Mouse (Mus musculus) common myeloid progenitor, adult 5-6 weeks (primary cell): ENCODE measurements around the gene Dusp16. TPM values are rescaled to one million over a fixed set of nuclear protein-coding genes. Genes with fewer than 3 reads are reported as not detected.

Source experiments
- ATAC-seq: replicated peaks from 2 replicates; pipeline ENCODE4 v1.8.0; 2016; ENCODE audit warnings: low read depth, mild to moderate bottlenecking, moderate TSS enrichment, inconsistent platforms; ENCODE audit not compliant: poor library complexity, severe bottlenecking
- total RNA-seq: library from RNA; stranded (forward); fragments of 200-1000, 187-1606 nt; gene quantifications from 2 replicates; pipeline ENCODE4 v1.2.3, GENCODE M21; 2017

Dusp16 gene
- total RNA-seq, 1 experiment from 2014 or later: 9.5 TPM

GRCm38 (mm10) chr6:134748126-134748525, 44.3 kb downstream of the Dusp16 start:
- no peak for ATAC-seq

- ATAC-seq: no peak
Observed at GRCm38 (mm10) chr6:134745876-134746275, 46.5 kb downstream of the Dusp16 start.

- no peak for ATAC-seq
Observed at GRCm38 (mm10) chr6:134743568-134743967, 48.9 kb downstream of the Dusp16 start.

- no peak for ATAC-seq
Observed at GRCm38 (mm10) chr6:134736853-134737252, 55.6 kb downstream of the Dusp16 start.

GRCm38 (mm10) chr6:134733800-134734221, 58.6 kb downstream of the Dusp16 start:
- no peak for ATAC-seq

- no peak for ATAC-seq
Observed at GRCm38 (mm10) chr6:134732813-134733212, 59.6 kb downstream of the Dusp16 start.

- ATAC-seq: 0 out of 2 replicates have a peak, but pooled peaks have one; percentile 47
Observed at GRCm38 (mm10) chr6:134730978-134731377, 61.4 kb downstream of the Dusp16 start.

- ATAC-seq: no peak
Observed at GRCm38 (mm10) chr6:134725406-134725805, 67.0 kb downstream of the Dusp16 start.

- no peak for ATAC-seq
Observed at GRCm38 (mm10) chr6:134723833-134724553, 68.4 kb downstream of the Dusp16 start.

GRCm38 (mm10) chr6:134723326-134723725, 69.1 kb downstream of the Dusp16 start:
- no peak for ATAC-seq

GRCm38 (mm10) chr6:134722906-134723305, 69.5 kb downstream of the Dusp16 start:
- ATAC-seq: no peak

GRCm38 (mm10) chr6:134721729-134722269, 70.6 kb downstream of the Dusp16 start:
- ATAC-seq: no peak

GRCm38 (mm10) chr6:134720150-134720549, 72.3 kb downstream of the Dusp16 start:
- no peak for ATAC-seq

- no peak for ATAC-seq
Observed at GRCm38 (mm10) chr6:134719156-134719555, 73.3 kb downstream of the Dusp16 start.

- ATAC-seq: no peak
Observed at GRCm38 (mm10) chr6:134718668-134719065, 73.8 kb downstream of the Dusp16 start.

GRCm38 (mm10) chr6:134717886-134718667, 74.3 kb downstream of the Dusp16 start:
- no peak for ATAC-seq

GRCm38 (mm10) chr6:134716168-134716587, 76.2 kb downstream of the Dusp16 start:
- peak; percentile 31 for ATAC-seq

- ATAC-seq: no peak
Observed at GRCm38 (mm10) chr6:134713897-134714296, 78.5 kb downstream of the Dusp16 start.

GRCm38 (mm10) chr6:134713321-134713720, 79.1 kb downstream of the Dusp16 start:
- ATAC-seq: no peak

- no peak for ATAC-seq
Observed at GRCm38 (mm10) chr6:134710020-134710419, 82.4 kb downstream of the Dusp16 start.

GRCm38 (mm10) chr6:134706467-134706866, 86.0 kb downstream of the Dusp16 start:
- peak; percentile 61 for ATAC-seq
